Mouse (Mus musculus): ENCODE results near the gene Katnal1.

GRCm38 (mm10) chr5:148953098-148953497 lies 24.0 kb upstream of the Katnal1 start:
- TF ChIP-seq POLR2A (IDR thresholded peaks at IDR 0.05; ENCODE audit: control insufficient read depth, extremely low read depth, insufficient read depth, low read length, poor library complexity) (no peak), CTCF (IDR thresholded peaks at IDR 0.05; ENCODE audit: borderline replicate concordance, control insufficient read depth, extremely low read depth, insufficient read depth, low read length, poor library complexity) (no peak)
